Comparison of ENCODE assay signal across 25 mouse cellular contexts in genomic region chr2:166388050-166388449, GRCm38 (mm10).
DNase-seq lines count a peak whose midpoint lies in the region; ATAC-seq lines count a peak whose summit lies in the region.
"Had no signal": no experiment of that assay in that cellular context is flagged by ENCODE, and none has a peak within 500 bp of the region (broad histone marks: within the 10 kb centered on the region; RNA-seq: fewer than 3 reads in every experiment).

No protein-coding gene starts in this region.

- H3K27ac ChIP-seq in forebrain, embryonic 10.5 days: 0 out of 2 replicates have a peak overlapping the region, but pooled peaks have one; percentile 41
- no peak overlapping the region for H3K27ac ChIP-seq in forebrain, embryonic 13.5 days
- peak overlapping the region; percentile 45 for H3K27ac ChIP-seq in midbrain, embryonic 16.5 days (ENCODE audit: low read length)
- H3K27ac ChIP-seq in heart, embryonic 12.5 days (ENCODE audit: poor library complexity, severe bottlenecking): no peak overlapping the region
- H3K27ac ChIP-seq: forebrain, embryonic 12.5 days; gastrocnemius, adult 2 months; kidney, embryonic 15.5 days; limb, embryonic 13.5 days; liver, embryonic 13.5 days; midbrain, embryonic 12.5 days had no signal

- 0 out of 2 replicates have a peak, but pooled peaks cover 2% of the 10 kb centered on the region for H3K27me3 ChIP-seq in forebrain, embryonic 10.5 days (ENCODE audit: poor library complexity, severe bottlenecking)
- H3K27me3 ChIP-seq in forebrain, embryonic 13.5 days: peaks cover 8% of the 10 kb centered on the region; the same call in 1 of the 2 replicates
- no peaks in the 10 kb centered on the region for H3K27me3 ChIP-seq in midbrain, embryonic 16.5 days (ENCODE audit: control insufficient read depth, insufficient read depth, low read depth, low read length)
- H3K27me3 ChIP-seq in heart, embryonic 12.5 days (replicated peaks): no peaks in the 10 kb centered on the region
- H3K27me3 ChIP-seq: limb, embryonic 13.5 days; liver, embryonic 13.5 days had no signal

- H3K4me2 ChIP-seq in forebrain, embryonic 13.5 days: no peak overlapping the region
- no peak overlapping the region for H3K4me2 ChIP-seq in midbrain, embryonic 16.5 days (ENCODE audit: low read length)
- H3K4me2 ChIP-seq in heart, embryonic 12.5 days: no peak overlapping the region
- H3K4me2 ChIP-seq: forebrain, embryonic 12.5 days; heart, embryonic 11.5 days; kidney, embryonic 15.5 days; limb, embryonic 13.5 days; liver, embryonic 13.5 days; lung, embryonic 14.5 days; midbrain, embryonic 12.5 days had no signal

- no peak for ATAC-seq in forebrain, embryonic 13.5 days
- 0 out of 2 replicates have a peak, but pooled peaks have one; percentile 13 for ATAC-seq in midbrain, embryonic 16.5 days
- no peak for ATAC-seq in heart, embryonic 12.5 days (ENCODE audit: insufficient number of reproducible peaks, low FRiP score)
- no peak for ATAC-seq in granulocyte monocyte progenitor cell, adult 5-6 weeks (replicated peaks; ENCODE audit: poor library complexity, severe bottlenecking)
- ATAC-seq: hindbrain, embryonic 16.5 days; intestine, postnatal 0 days had no signal

- no peak overlapping the region for H3K9ac ChIP-seq in forebrain, embryonic 13.5 days
- no peak overlapping the region for H3K9ac ChIP-seq in midbrain, embryonic 16.5 days (ENCODE audit: low read depth, low read length)
- H3K9ac ChIP-seq in heart, embryonic 12.5 days: no peak overlapping the region
- H3K9ac ChIP-seq: forebrain, embryonic 12.5 days; kidney, embryonic 15.5 days; limb, embryonic 13.5 days; liver, embryonic 13.5 days; lung, embryonic 14.5 days; midbrain, embryonic 12.5 days had no signal

- 58% methylated on average over 6 of the region's 6 CpGs for WGBS in forebrain, embryonic 10.5 days
- 31% methylated on average over 6 of the region's 6 CpGs for WGBS in forebrain, embryonic 13.5 days
- 20% methylated on average over 6 of the region's 6 CpGs for WGBS in midbrain, embryonic 16.5 days
- 59% methylated on average over 6 of the region's 6 CpGs for WGBS in heart, embryonic 12.5 days

- peak; percentile 45 for DNase-seq in forebrain, embryonic 10.5 days (ENCODE audit: extremely low spot score, low spot score)
- peak; percentile 43 for DNase-seq in R1 (ENCODE audit: low read depth, low spot score)
- peak; percentile 75 for DNase-seq in forelimb bud, embryonic 11.5 days (ENCODE audit: low read depth, low spot score)
- no peak for DNase-seq in spleen, postnatal 36 days (ENCODE audit: low spot score in 2 of 2)
- DNase-seq: adrenal gland, postnatal 36 days; cerebellum, adult 8-10 months; gastrocnemius, adult 2 months; kidney, postnatal 4 days; liver, embryonic 13.5 days; lung, embryonic 14.5 days; lung, postnatal 4 days; right cerebral cortex, postnatal 4 days; thymus, postnatal 25 days had no signal

- no peaks in the 10 kb centered on the region for H3K9me3 ChIP-seq in forebrain, embryonic 10.5 days
- H3K9me3 ChIP-seq in forebrain, embryonic 13.5 days (replicated peaks): no peaks in the 10 kb centered on the region
- no peaks in the 10 kb centered on the region for H3K9me3 ChIP-seq in midbrain, embryonic 16.5 days (replicated peaks; ENCODE audit: control insufficient read depth, low read length, poor library complexity, severe bottlenecking)
- no peaks in the 10 kb centered on the region for H3K9me3 ChIP-seq in heart, embryonic 12.5 days (replicated peaks)
- H3K9me3 ChIP-seq: forebrain, embryonic 12.5 days; kidney, embryonic 15.5 days; limb, embryonic 13.5 days; liver, embryonic 13.5 days; midbrain, embryonic 12.5 days had no signal

- no peaks in the 10 kb centered on the region for H3K36me3 ChIP-seq in forebrain, embryonic 10.5 days (replicated peaks)
- no peaks in the 10 kb centered on the region for H3K36me3 ChIP-seq in forebrain, embryonic 13.5 days (ENCODE audit: poor library complexity, severe bottlenecking)
- H3K36me3 ChIP-seq in midbrain, embryonic 16.5 days (ENCODE audit: control insufficient read depth, insufficient read depth, low read length): no peaks in the 10 kb centered on the region
- no peaks in the 10 kb centered on the region for H3K36me3 ChIP-seq in heart, embryonic 12.5 days
- H3K36me3 ChIP-seq: forebrain, embryonic 12.5 days; G1E; kidney, embryonic 15.5 days; limb, embryonic 13.5 days; liver, embryonic 13.5 days; midbrain, embryonic 12.5 days had no signal

- no peak overlapping the region for H3K4me3 ChIP-seq in forebrain, embryonic 10.5 days
- no peak overlapping the region for H3K4me3 ChIP-seq in forebrain, embryonic 13.5 days
- no peak overlapping the region for H3K4me3 ChIP-seq in midbrain, embryonic 16.5 days (ENCODE audit: low read depth, low read length)
- H3K4me3 ChIP-seq in heart, embryonic 12.5 days: no peak overlapping the region
- H3K4me3 ChIP-seq: forebrain, embryonic 12.5 days; gastrocnemius, adult 2 months; kidney, embryonic 15.5 days; limb, embryonic 13.5 days; liver, embryonic 13.5 days; midbrain, embryonic 12.5 days had no signal

- peaks cover 70% of the 10 kb centered on the region for H3K4me1 ChIP-seq in forebrain, embryonic 10.5 days
- peaks cover 28% of the 10 kb centered on the region for H3K4me1 ChIP-seq in forebrain, embryonic 13.5 days
- H3K4me1 ChIP-seq in midbrain, embryonic 16.5 days (ENCODE audit: control insufficient read depth, insufficient read depth, low read length): peaks cover 28% of the 10 kb centered on the region
- peaks cover 13% of the 10 kb centered on the region for H3K4me1 ChIP-seq in heart, embryonic 12.5 days (replicated peaks)
- H3K4me1 ChIP-seq: liver, embryonic 13.5 days had no signal

Comparison
In these comparisons a context has a peak if more than half of its experiments do, and no peak if none do; other contexts are left out.
1. H3K27ac ChIP-seq: peak in forebrain, embryonic 10.5 days (single experiment) and midbrain, embryonic 16.5 days (single experiment); none in forebrain, embryonic 13.5 days (single experiment) and heart, embryonic 12.5 days (single experiment).
2. DNase-seq: peak in forebrain, embryonic 10.5 days (single experiment), R1 (single experiment) and forelimb bud, embryonic 11.5 days (single experiment); none in spleen, postnatal 36 days (0 of 2).